Mouse (Mus musculus): Measurements from ENCODE around the gene Triobp. TPM values are rescaled to one million over a fixed set of nuclear protein-coding genes. Genes with fewer than 3 reads are reported as not detected.

Gene Triobp
- total RNA-seq (2021): 10 to 100 TPM in 1 of 2 experiments, 1 to 10 TPM in 1; 7.7 to 12.7 TPM

GRCm38 (mm10) chr15:78947657-78948056 is at the start of gene Triobp:
Gene Triobp, plus strand, starts transcription at chr15:78947724.
- DNase-seq: peak; percentile 75 to 78

- DNase-seq: no peak
Measured at GRCm38 (mm10) chr15:78898507-78899001, 49.0 kb upstream of the Triobp start.

DNA sequence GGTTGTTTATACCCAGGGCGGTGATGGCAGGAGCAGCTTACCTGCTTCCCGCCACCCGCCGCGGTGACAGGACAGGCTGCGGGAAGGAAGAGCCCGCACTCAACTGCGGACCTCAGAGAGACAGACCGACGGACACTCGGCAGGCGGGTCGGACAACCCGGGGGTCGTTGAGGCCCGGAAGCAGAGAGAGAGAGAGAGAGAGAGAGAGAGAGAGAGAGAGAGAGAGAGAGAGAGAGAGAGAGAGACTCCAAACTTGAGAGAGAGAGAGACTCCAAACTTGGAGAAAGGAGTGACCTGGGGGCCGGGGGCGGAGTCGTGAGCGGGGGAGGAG is 48.1 kb upstream of the Triobp start, which contains the start of gene Gm49510:
Gene Gm49510, plus strand, starts transcription at position 259 of the 331 bp plus-strand sequence.
- DNase-seq: no peak

DNA sequence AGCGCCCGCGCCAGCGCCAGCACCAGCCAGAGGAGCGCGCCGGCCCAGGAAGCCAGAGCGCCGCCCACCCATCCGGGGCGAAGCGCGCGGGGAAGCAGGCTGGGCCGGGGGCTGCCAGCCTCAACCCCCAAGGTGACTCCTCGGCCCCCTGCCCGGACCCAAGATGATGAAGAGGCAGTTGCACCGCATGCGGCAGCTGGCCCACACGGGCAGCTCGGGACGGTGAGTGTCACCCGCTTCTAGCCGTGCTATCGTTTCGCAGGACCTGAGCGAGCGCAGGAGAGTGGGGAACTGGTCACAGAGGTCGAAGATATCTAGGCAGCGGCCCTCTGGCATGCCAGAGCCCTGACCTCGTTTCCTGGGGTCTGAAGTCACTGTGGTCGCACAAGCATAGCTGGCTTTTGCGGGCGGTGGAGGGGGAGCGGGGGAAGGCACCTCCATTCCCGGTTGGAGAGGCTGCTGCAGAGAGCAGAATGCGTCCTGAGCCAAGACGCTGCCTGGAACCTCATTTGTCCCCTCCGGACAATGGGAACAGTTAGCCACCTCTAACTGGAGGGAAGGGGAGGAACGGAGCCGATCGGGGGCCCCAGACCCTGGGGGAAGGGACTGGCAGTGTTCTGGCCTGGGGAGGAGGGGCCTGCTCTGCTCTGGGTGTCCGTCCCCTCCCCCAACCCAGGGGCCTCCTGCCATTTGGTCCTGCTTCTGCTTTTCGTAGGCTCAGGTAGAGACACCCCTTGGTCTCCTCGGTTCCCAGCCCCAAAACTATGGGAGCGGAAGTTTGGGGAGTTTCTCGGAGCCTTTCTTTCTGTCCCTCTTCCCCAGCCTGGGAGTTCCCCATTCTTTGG is 47.6 kb upstream of the Triobp start, which contains the start of gene Sh3bp1:
Gene Sh3bp1, plus strand, starts transcription at position 29 of the 845 bp plus-strand sequence.
- DNase-seq: peak; percentile 51 to 53

DNA sequence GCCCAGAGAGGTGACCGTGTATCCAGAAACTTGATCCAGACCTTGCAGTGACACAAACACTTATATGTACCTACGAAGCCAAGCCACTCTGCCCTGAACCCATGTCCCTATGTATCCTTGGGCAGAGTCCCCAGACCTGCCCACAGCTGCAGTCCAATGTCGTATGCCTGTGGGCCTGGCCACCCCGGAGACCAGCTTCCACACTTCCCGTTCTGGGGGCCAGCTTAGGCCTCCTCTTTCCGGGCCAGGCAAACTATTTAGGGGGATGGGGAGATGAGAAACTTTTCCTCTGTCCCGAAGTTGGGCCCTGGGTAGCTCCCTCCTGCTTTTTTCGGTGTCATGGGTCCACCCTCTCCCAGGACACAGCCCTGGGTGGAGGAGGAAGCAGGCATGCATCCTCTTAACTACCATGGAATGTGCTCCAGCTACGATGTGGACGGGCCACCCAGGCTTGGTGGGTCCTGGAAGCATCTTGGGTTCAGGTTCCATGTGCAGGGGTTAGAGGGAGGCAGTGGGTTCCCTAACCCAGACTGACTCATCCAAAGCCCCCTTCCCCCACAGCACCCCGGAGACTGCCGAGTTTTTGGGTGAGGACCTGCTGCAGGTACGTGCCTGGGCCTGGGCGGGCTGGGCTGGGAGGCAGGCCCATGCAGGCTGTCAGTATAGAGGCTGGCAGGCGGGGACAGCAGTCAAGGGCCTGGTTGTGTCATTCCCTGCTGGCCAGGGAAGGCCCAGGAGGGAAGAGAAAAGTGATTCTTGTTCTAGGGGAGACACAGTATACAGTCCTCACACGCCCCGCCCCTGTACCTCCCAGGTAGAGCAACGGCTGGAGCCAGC is 46.7 kb upstream of the Triobp start:
- DNase-seq: no peak

- no peak for DNase-seq
Measured at GRCm38 (mm10) chr15:78901422-78901789, 46.1 kb upstream of the Triobp start.

DNA sequence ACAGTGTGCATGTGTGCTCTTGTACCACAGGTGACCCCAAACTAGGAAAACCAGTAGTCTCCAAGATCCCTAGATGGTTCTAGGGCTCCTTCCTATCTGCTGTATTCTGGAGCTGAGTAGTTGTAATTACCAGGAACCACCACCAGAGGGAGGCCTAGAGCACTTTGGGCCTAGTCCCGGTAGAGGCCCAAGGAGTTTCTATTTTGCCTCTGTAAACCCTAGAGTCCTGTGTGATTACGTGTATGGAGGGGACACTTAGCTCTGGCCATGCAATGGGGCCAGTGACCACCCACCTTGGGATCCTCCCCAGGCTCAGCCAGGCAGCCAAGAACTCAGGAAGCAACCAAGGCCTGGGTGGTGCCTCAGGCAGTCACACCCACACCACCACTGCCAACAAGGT is 44.3 kb upstream of the Triobp start:
- DNase-seq: peak; percentile 63 to 74

- no peak for DNase-seq
Measured at GRCm38 (mm10) chr15:78908399-78908798, 39.1 kb upstream of the Triobp start.

- no peak for DNase-seq
Measured at GRCm38 (mm10) chr15:78908982-78909381, 38.5 kb upstream of the Triobp start.

DNA sequence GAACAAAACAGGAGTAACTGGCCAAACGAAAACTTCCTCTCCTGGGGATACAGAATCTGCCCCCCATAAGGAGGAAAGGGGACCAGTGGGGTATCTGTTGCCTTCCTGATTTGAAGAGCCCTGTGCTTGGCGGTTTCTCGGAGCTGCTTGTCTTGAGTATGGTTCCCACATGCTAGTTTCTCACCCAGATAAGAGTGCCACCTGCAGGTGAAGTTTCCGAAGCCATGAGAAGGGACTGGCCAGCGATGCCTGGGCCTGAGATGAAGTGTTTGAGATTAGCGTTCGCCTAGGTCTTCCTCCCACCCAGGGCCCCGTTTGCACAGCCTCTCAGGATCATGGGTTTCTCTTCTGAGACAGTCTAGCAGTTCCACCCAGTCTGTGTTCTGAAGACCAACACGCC is 35.5 kb upstream of the Triobp start:
- no peak for DNase-seq

- peak; percentile 96 to 97 for DNase-seq
Measured at GRCm38 (mm10) chr15:78913632-78914090, 33.9 kb upstream of the Triobp start, which contains the start of gene Pdxp. Gene Pdxp, plus strand, starts transcription at chr15:78913919.

- DNase-seq: peak in 1 of 2 experiments; percentile 44
Measured at GRCm38 (mm10) chr15:78914091-78914822, 33.3 kb upstream of the Triobp start.

DNA sequence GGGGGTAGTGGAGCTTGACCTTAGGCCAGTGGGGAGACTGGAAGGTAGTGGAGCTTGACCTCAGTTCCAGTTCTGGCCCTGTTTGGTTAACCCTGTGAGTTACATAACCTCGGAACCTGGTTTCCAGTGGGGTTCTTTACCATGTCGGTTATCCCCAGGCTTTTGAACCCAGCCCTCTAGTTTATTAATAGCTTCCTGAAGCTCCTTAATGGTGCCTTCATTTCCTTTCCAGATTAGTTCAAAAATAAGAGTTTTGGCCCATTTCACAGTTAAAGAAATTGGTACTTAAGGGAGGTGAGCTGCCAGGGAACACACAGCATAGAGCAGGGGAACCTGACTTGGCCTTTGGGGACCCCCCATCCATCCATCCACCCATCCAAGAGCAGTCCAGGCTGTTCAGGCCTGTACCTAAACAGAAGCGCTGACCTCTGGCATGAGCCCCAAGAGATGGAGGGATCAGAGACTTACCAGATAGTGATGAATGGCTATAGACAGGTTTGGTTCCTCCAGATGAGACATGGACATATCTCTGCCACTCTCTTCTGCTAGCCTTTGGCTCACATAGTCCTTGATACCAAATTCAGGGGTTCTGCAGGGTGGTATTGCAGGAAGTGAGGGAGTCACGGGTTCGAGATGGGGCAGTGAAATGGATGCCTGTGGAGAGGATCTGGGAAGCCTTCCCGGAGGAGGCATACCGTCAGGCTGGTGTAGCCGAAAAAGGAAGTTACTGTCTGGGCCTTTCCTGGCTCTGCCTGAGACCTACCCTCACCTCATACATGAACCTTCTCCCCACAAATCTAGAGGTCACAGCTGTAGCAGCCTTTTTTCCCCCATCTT is 32.5 kb upstream of the Triobp start:
- DNase-seq: no peak

DNA sequence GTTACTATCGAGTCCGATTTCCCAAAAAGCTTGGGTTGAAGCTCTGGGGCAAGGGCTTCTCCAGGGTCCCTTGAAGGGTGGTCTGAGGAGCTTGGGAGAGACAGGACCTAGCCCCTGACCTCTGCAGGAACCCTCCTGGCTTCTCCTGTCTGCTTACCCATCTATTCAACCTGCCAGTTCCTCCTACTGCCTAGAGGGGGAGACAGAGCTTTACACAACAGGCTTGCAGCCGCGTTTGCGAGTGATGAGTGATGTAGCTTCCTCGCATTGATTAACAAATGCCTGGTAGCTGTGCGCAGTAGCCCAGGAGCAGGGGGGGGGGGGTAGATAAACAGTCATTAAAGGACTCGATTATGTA is 31.9 kb upstream of the Triobp start:
- peak; percentile 62 to 71 for DNase-seq

GRCm38 (mm10) chr15:78916052-78916826 is 31.3 kb upstream of the Triobp start:
- no peak for DNase-seq

DNA sequence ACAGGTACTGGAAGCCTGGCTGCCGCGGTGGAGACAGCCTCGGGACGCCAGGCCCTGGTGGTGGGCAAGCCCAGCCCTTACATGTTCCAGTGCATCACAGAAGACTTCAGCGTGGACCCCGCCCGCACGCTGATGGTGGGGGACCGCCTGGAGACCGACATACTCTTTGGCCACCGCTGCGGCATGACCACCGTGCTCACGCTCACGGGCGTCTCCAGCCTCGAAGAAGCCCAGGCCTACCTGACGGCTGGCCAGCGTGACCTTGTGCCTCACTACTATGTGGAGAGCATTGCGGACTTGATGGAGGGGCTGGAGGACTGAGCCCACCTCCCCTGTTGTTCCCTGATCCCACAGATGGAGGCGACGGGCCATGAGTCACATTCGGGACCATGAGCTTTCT is 29.4 kb upstream of the Triobp start:
- DNase-seq: no peak

GRCm38 (mm10) chr15:78919914-78920313 is 27.6 kb upstream of the Triobp start:
- no peak for DNase-seq

- no peak for DNase-seq
Measured at GRCm38 (mm10) chr15:78922700-78923099, 24.8 kb upstream of the Triobp start.

GRCm38 (mm10) chr15:78923585-78923984 is 23.9 kb upstream of the Triobp start:
- DNase-seq: no peak

DNA sequence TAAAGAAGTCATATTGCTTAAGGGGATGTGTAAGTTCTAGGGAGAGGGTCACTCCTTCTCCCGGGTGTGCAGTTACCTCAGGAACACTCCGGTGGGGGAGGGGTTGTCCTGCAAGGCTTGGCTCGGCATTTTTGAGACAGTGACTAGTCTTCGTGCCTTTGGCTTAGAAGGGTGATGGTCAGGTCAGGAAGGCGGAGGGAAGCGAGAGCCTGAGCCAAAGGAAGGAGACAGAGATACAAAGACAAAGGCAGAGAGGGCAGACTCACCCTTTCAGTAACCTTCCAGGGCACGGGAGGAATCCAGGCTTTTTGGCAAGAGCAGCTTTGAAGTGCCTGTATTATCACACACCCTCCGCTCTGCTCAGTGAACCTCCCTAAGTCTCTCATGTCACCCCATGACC is 22.4 kb upstream of the Triobp start:
- no peak for DNase-seq
